Mouse (Mus musculus): Measurements from ENCODE around the gene Mrpl38. TPM values are rescaled to one million over a fixed set of nuclear protein-coding genes. Genes with fewer than 3 reads are reported as not detected.

Gene Mrpl38
- total RNA-seq, 1 experiment from 2014 or later, result 10.7 TPM

GRCm38 (mm10) chr11:116146294-116146985 is 7.8 kb upstream of the Mrpl38 start:
- ATAC-seq (replicated peaks; ENCODE audit: insufficient number of reproducible peaks, low FRiP score, low TSS enrichment, poor library complexity, severe bottlenecking), result no peak

GRCm38 (mm10) chr11:116145481-116146293 is 7.0 kb upstream of the Mrpl38 start:
- no peak; the same call in 1 of the 2 replicates for ATAC-seq (replicated peaks; ENCODE audit: insufficient number of reproducible peaks, low FRiP score, low TSS enrichment, poor library complexity, severe bottlenecking)

GRCm38 (mm10) chr11:116143468-116143867 is 4.8 kb upstream of the Mrpl38 start:
- ATAC-seq (replicated peaks; ENCODE audit: insufficient number of reproducible peaks, low FRiP score, low TSS enrichment, poor library complexity, severe bottlenecking), result no peak

GRCm38 (mm10) chr11:116142211-116142991 is 3.7 kb upstream of the Mrpl38 start:
- no peak for ATAC-seq (replicated peaks; ENCODE audit: insufficient number of reproducible peaks, low FRiP score, low TSS enrichment, poor library complexity, severe bottlenecking)

- no peak for ATAC-seq (replicated peaks; ENCODE audit: insufficient number of reproducible peaks, low FRiP score, low TSS enrichment, poor library complexity, severe bottlenecking)
These were observed 586 bp downstream of the Mrpl38 start for GRCm38 (mm10) chr11:116138096-116138467.

GRCm38 (mm10) chr11:116134171-116134570 is 4.5 kb downstream of the Mrpl38 start:
- ATAC-seq (replicated peaks; ENCODE audit: insufficient number of reproducible peaks, low FRiP score, low TSS enrichment, poor library complexity, severe bottlenecking), result no peak

GRCm38 (mm10) chr11:116133497-116133896 is 5.2 kb downstream of the Mrpl38 start:
- ATAC-seq (replicated peaks; ENCODE audit: insufficient number of reproducible peaks, low FRiP score, low TSS enrichment, poor library complexity, severe bottlenecking), result no peak

GRCm38 (mm10) chr11:116132366-116133333 is 6.0 kb downstream of the Mrpl38 start:
- ATAC-seq (replicated peaks; ENCODE audit: insufficient number of reproducible peaks, low FRiP score, low TSS enrichment, poor library complexity, severe bottlenecking), result no peak

GRCm38 (mm10) chr11:116131349-116132170 is 7.1 kb downstream of the Mrpl38 start:
- ATAC-seq (replicated peaks; ENCODE audit: insufficient number of reproducible peaks, low FRiP score, low TSS enrichment, poor library complexity, severe bottlenecking), result no peak

GRCm38 (mm10) chr11:116130488-116131205 is 8.0 kb downstream of the Mrpl38 start, which contains the start of gene Trim65:
TSS of gene Trim65 (minus strand) at chr11:116131128.
- ATAC-seq (replicated peaks; ENCODE audit: insufficient number of reproducible peaks, low FRiP score, low TSS enrichment, poor library complexity, severe bottlenecking), result peak; percentile 84

GRCm38 (mm10) chr11:116129993-116130487 is 8.6 kb downstream of the Mrpl38 start:
- ATAC-seq (replicated peaks; ENCODE audit: insufficient number of reproducible peaks, low FRiP score, low TSS enrichment, poor library complexity, severe bottlenecking), result peak; percentile 30

- ATAC-seq (replicated peaks; ENCODE audit: insufficient number of reproducible peaks, low FRiP score, low TSS enrichment, poor library complexity, severe bottlenecking), result no peak
These were observed 9.4 kb downstream of the Mrpl38 start for GRCm38 (mm10) chr11:116129091-116129790.

GRCm38 (mm10) chr11:116127986-116128385 is 10.7 kb downstream of the Mrpl38 start:
- no peak for ATAC-seq (replicated peaks; ENCODE audit: insufficient number of reproducible peaks, low FRiP score, low TSS enrichment, poor library complexity, severe bottlenecking)

GRCm38 (mm10) chr11:116127156-116127980 is 11.3 kb downstream of the Mrpl38 start, which contains the start of gene Trim47:
TSS of gene Trim47 (minus strand) at chr11:116127210.
- no peak for ATAC-seq (replicated peaks; ENCODE audit: insufficient number of reproducible peaks, low FRiP score, low TSS enrichment, poor library complexity, severe bottlenecking)

GRCm38 (mm10) chr11:116126261-116126660 is 12.4 kb downstream of the Mrpl38 start:
- ATAC-seq (replicated peaks; ENCODE audit: insufficient number of reproducible peaks, low FRiP score, low TSS enrichment, poor library complexity, severe bottlenecking), result no peak

Measured in monocyte, adult 5-6 weeks (primary cell).